Comparison of ENCODE assay signal across 19 mouse cellular contexts in genomic region chr11:105369526-105370386, GRCm38 (mm10).
DNase-seq lines count a peak whose midpoint lies in the region; ATAC-seq lines count a peak whose summit lies in the region.
"Had no signal": no experiment of that assay in that cellular context is flagged by ENCODE, and none has a peak within 500 bp of the region (broad histone marks: within the 10 kb centered on the region; RNA-seq: fewer than 3 reads in every experiment).

No protein-coding gene starts in this region.

- H3K9me3 ChIP-seq in kidney, embryonic 16.5 days (ENCODE audit: low read length) = no peaks in the 10 kb centered on the region
- H3K9me3 ChIP-seq: embryonic facial prominence, embryonic 12.5 days; forebrain, embryonic 15.5 days; heart, embryonic 12.5 days; hindbrain, embryonic 13.5 days had no signal

- peak; percentile 95 for DNase-seq in heart, adult 11 months
- DNase-seq in heart, postnatal 4 days = no peak
- DNase-seq in kidney, adult 9 months = peak; percentile 35
- peak; percentile 62 to 66 for DNase-seq in kidney, postnatal 25 days
- no peak for DNase-seq in kidney, adult 8-10 months
- no peak for DNase-seq in cerebellum, postnatal 36 days
- DNase-seq: adrenal gland, postnatal 14 days; cerebellum, adult 2 months; cerebellum, postnatal 14 days; gastrocnemius, postnatal 25 days had no signal

- H3K4me2 ChIP-seq in kidney, embryonic 16.5 days (replicated peaks; ENCODE audit: low read depth, low read length) = no peak overlapping the region
- H3K4me2 ChIP-seq: embryonic facial prominence, embryonic 12.5 days; forebrain, embryonic 15.5 days; heart, embryonic 12.5 days; hindbrain, embryonic 13.5 days had no signal

- H3K4me1 ChIP-seq in kidney, embryonic 16.5 days (ENCODE audit: insufficient read depth, low read length) = peaks cover 25% of the 10 kb centered on the region

- ATAC-seq in kidney, embryonic 16.5 days (ENCODE audit: low FRiP score, low TSS enrichment) = no peak
- ATAC-seq: activated CD4-positive, CD25-positive, alpha-beta regulatory T cell, adult 4 months; forebrain, embryonic 15.5 days; hindbrain, postnatal 0 days; Patski had no signal

- no peaks in the 10 kb centered on the region for H3K27me3 ChIP-seq in kidney, embryonic 16.5 days (ENCODE audit: insufficient read depth, low read length)
- H3K27me3 ChIP-seq: CH12.LX; forebrain, embryonic 15.5 days; heart, embryonic 12.5 days; hindbrain, embryonic 13.5 days; Patski had no signal

- H3K9ac ChIP-seq in kidney, embryonic 16.5 days (replicated peaks; ENCODE audit: low read length) = no peak overlapping the region
- H3K9ac ChIP-seq: embryonic facial prominence, embryonic 12.5 days; forebrain, embryonic 15.5 days; heart, embryonic 12.5 days; hindbrain, embryonic 13.5 days had no signal

- H3K4me3 ChIP-seq in kidney, embryonic 16.5 days (ENCODE audit: low read length) = no peak overlapping the region
- H3K4me3 ChIP-seq: embryonic facial prominence, embryonic 12.5 days; forebrain, embryonic 15.5 days; heart, embryonic 12.5 days; hindbrain, embryonic 13.5 days had no signal

- WGBS in kidney, embryonic 16.5 days = 81% methylated on average over 13 of the region's 13 CpGs

- no peak overlapping the region for H3K27ac ChIP-seq in kidney, embryonic 16.5 days (ENCODE audit: low read length)
- H3K27ac ChIP-seq: embryonic facial prominence, embryonic 12.5 days; forebrain, embryonic 15.5 days; hindbrain, embryonic 13.5 days; hindbrain, postnatal 0 days had no signal

- H3K36me3 ChIP-seq in kidney, embryonic 16.5 days (ENCODE audit: insufficient read depth, low read length) = no peaks in the 10 kb centered on the region
- H3K36me3 ChIP-seq: embryonic facial prominence, embryonic 12.5 days; forebrain, embryonic 15.5 days; heart, embryonic 12.5 days; hindbrain, embryonic 13.5 days had no signal

Comparison
In these comparisons a context has a peak if more than half of its experiments do, and no peak if none do; other contexts are left out.
1. DNase-seq: peak in heart, adult 11 months (single experiment), kidney, adult 9 months (single experiment) and kidney, postnatal 25 days (2 of 2); none in heart, postnatal 4 days (single experiment), kidney, adult 8-10 months (0 of 2) and cerebellum, postnatal 36 days (0 of 2).